Mouse (Mus musculus): ENCODE measurements at regions not wholly inside any gene's neighbourhood (a gene's known extent, or its start where the extent isn't known, plus 50 kb on each side); places are given as distances from the start of the nearest gene placed in this dataset.

GRCm38 (mm10) chr5:126392306-126392705, 849.3 kb upstream of the Tmem132c start:
- TF ChIP-seq CTCF (IDR thresholded peaks at IDR 0.05; ENCODE audit: low read depth) (no peak), EP300 (IDR thresholded peaks at IDR 0.05; ENCODE audit: low read depth) (no peak)
